Mouse (Mus musculus): ENCODE measurements at regions not wholly inside any gene's neighbourhood (a gene's known extent, or its start where the extent isn't known, plus 50 kb on each side); places are given as distances from the start of the nearest gene placed in this dataset.

DNA sequence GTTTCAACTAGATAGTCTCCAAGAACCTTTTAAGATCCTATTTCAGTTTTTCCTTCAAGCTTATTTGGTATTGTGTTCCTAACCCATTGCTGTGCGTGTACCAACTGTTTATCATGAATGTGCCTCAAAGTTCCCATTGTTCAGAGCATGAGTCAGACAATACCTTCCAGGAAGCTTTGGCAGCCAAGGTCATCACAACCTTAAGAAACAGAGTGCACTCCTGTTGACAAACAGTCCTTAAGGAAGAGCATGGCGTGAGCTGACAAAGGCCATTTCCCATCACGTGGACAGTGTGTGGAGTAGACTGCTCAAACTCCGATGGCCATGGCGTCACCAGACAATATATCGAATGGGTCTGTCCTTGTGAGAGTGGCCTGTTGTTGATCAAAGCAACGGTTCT is 96.9 kb upstream of the Zfp703 start:
- DNase-seq (ENCODE audit: low spot score in 2 of 2), result no peak

GRCm38 (mm10) chr8:26881268-26882120 is 95.6 kb upstream of the Zfp703 start:
- DNase-seq (ENCODE audit: low spot score in 2 of 2), result no peak

DNA sequence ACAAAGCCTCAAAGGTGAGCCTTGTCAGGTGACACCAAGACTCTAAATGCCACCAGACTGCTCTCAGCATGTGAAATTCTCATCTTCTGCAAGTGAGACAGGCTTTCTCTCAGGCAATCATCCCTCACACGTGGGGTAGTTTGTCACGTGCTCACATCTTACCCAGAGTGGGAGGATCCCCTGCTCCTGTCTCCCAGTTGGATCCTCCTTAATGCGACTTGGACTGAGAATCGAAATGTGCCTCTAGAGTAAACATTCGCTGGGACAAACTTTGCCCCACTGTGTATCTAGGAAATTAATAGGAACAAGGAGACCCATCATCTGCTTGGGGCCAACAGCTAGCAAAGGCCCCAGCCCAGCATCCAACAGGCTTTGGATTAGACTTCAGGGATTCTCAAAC is 94.5 kb upstream of the Zfp703 start:
- DNase-seq (ENCODE audit: low spot score in 2 of 2), result no peak

GRCm38 (mm10) chr8:26883285-26883684 is 93.8 kb upstream of the Zfp703 start:
- DNase-seq (ENCODE audit: low spot score in 2 of 2), result no peak

DNA sequence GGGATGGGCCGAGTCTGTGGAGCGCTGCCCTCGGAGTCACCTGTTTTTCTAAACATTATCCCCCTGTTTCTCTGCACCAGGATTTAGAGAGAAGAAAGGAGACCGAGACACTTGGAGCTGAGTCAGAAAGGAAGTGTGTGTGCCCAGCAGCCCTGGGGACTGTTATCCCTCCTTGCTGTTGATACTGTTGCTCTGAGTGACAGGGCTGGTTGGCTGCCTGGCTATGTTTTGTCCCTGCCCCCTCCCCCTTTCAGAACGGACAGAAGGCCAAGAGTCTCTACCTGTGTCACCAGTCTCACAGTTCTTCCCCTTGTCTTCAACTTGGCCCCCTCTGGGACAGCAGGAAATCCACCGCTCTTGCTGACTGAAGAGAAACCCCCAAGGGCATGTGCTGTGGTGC is 93.4 kb upstream of the Zfp703 start:
- DNase-seq (ENCODE audit: low spot score in 2 of 2), result no peak

- no peak for DNase-seq (ENCODE audit: low spot score in 2 of 2)
Measured at GRCm38 (mm10) chr8:26884350-26884749, 92.8 kb upstream of the Zfp703 start.

DNA sequence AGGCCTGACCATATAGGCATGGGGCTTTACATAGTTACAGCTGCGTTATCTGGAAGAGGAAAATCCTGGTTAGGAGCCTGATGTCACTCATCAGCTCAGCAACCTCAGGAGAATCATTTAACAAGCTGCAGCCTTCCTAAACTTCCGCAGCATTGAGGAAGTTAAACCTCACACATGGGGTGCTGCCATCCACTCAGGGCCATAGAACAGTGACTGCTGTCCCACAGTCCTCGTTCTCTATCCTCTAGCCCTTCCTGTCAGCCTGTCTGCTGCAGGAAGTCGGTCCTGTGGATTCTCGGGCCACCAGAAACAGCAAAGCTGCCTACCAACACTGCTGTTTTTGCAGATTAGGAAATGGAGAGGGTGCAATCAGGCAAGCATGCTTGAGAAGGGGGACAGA is 91.8 kb upstream of the Zfp703 start:
- DNase-seq (ENCODE audit: low spot score in 2 of 2), result no peak

DNA sequence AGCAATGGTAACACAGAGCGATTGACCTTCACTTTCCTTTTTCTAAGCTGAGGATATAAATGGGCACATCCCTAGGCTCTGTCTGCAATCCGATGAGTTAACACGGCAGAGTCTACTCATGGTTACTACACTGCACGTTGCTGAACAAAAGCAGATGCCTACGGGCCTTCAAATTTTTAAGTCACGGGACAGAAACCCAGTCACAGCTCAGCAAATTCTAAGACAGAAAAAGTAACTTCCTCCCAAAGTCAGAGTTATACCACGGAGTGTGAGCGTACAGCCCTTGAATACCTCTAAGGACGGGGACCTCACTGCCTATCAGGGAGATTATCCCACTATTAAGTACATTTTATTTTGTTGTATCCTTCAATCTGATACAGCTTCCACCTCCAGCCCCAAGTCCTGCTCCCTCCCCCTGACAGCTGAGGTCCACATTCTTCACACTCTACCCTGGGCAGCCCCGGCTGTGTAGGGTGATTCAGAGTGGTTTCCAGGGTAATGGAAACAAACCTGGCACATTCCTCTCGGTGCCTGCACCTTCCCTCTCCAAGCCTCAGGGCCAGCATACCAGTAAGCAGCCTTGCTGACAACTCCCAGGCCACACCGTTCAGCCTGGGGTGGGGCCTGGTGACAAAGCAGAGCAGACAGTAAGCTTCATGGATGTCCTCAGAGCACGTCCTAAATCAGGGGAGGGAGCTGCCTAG is 90.2 kb upstream of the Zfp703 start:
- DNase-seq (ENCODE audit: low spot score in 2 of 2), result no peak

DNA sequence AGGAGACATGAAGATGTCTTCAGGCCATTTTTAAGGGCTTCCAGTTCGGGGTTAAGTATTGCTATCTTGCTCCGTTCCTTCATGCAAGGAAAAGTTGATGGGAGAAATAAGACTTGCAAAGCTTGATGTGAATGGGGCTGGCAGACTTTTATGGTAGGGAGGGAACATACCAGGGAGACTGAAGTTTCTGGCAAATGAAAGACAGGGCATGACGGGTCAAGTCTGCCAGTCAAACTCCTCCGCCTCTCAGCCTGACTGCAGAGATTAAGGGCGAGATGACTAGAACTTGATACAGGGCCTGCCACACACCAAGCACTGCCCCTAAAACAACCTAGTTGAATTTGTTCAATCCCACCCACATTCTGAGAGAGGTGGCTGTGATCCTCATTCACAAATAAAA is 89.6 kb upstream of the Zfp703 start:
- DNase-seq (ENCODE audit: low spot score in 2 of 2), result no peak

- DNase-seq (ENCODE audit: low spot score in 2 of 2), result no peak
Measured at GRCm38 (mm10) chr8:26888050-26888449, 89.1 kb upstream of the Zfp703 start.

DNA sequence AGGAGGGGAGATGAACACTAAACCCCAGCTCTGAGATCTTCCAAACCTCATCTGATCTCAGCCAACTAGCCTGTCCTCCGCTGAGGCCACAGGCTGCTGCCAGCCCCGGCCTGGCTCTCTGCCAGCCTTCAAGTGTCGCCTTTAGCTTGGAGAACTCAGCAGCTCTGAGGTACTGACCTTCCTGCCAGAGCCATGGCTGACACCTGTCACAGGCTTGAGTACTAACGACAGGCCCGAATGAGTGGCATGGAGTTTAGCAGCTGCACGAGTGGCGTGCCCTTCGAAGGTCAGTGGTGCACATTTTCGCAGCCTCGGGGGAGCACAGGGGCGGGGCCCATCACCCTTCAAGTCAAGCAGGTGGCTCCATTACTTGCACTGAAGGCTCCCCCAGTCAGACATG is 85.2 kb upstream of the Zfp703 start:
- no peak for DNase-seq (ENCODE audit: low spot score in 2 of 2)

DNA sequence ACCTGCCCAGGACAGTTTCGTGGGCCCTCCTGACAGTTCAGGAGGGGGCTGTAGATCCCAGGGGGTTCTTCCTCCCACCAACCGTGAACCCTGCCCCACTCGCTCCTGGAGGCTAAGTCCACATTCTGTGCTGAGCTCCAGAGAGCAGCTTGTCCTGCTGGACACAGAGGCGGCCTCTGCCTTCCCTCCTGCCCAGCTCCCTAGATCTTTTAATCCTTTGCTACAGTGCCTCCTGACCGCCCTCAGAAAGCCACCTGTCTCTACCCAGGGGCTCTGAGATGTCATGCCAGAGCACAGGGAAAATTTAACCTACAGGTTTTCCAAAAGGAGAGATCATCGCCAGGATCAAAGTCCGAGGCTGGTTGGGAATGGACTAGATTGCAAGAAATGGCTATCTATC is 84.7 kb upstream of the Zfp703 start:
- no peak for DNase-seq (ENCODE audit: low spot score in 2 of 2)

DNA sequence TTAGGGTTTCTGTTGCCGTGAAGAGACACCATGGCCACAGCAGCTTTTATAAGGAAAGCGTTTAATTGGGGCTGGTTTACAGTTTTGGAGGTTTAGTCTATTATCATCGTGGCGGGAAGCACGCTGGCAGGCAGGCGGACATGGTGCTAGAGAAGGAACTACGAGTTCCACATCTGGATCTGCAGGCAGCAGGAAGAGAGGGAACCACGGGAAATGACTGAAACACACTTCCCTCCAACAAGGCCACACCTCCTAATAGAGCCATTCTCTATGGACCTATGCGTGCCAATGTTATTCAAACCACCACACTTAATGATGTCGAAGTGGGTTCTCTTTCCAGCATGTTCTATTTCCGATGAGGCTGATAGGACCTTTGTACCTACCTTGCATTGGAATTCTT is 81.3 kb upstream of the Zfp703 start:
- no peak for DNase-seq (ENCODE audit: low spot score in 2 of 2)

GRCm38 (mm10) chr8:26903289-26903688 is 73.8 kb upstream of the Zfp703 start:
- no peak for DNase-seq (ENCODE audit: low spot score in 2 of 2)

DNA sequence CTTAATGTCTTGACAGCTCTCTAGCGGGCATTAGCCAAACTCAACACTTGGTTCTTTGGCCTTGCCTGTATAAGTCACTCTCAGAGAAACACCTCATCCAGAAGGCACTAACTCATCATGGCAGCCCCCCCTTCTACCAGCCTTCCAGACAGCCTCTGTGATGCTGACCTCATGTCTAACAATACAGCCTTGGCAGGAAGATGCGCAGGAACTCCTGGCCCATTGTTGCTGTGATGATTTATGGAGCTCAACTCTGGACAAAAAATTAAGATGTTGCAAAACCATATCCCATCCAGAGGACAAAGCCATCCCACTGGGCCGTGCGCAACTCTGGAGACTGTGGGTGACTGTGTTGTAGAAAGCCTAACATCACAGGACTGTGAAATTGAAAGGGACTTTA is 70.9 kb upstream of the Zfp703 start:
- DNase-seq (ENCODE audit: low spot score in 2 of 2), result no peak

- peak in 1 of 2 experiments; percentile 13 for DNase-seq (ENCODE audit: low spot score in 2 of 2)
Measured at GRCm38 (mm10) chr8:26907347-26908170, 69.6 kb upstream of the Zfp703 start.

GRCm38 (mm10) chr8:26910186-26910585 is 66.9 kb upstream of the Zfp703 start:
- no peak for DNase-seq (ENCODE audit: low spot score in 2 of 2)

DNA sequence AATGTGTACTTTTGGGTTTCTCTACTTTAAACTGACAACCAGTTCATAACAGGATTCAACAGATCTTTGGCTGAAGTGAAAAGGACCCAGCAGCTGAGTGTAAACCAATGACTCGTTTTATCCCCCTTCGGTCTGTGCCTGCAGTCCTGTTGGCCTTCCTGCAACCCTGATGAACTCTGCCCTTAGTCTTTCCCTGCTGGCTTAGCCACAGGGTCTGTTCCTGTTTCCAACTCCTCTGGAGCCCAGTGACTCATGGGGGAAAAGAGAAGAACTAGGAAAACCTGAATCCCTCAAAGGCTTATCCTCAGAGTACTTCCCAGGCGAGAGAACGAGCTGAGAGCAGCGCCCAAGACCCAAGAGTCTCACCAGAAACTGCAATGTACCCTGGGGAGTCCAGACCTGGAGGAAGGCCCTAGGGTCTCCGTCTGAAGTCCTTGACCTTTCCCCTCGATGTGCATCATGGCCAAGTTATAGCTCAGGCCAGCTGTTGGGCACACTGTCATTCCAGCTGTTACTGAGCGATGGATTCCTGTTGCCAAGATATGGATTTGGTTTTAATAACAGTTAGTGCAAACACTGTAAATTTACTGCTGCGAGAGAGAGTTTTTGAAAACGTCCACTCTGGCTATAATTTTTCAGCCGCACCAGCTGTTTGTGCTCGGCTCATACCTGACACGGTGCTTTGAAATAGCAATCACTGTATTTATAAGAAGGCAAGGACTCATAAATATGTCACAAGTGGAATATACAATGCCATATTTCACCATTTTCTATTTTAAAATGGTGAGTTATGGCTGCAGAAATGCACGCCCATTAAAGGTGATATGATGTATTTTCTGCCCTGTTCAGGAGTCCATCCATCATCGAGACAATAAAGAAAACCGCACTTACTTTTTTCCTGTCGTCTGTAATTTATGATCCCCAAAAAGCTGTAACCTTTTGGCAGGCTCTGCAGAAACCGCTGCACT is 63.3 kb upstream of the Zfp703 start:
- no peak for DNase-seq (ENCODE audit: low spot score in 2 of 2)

DNA sequence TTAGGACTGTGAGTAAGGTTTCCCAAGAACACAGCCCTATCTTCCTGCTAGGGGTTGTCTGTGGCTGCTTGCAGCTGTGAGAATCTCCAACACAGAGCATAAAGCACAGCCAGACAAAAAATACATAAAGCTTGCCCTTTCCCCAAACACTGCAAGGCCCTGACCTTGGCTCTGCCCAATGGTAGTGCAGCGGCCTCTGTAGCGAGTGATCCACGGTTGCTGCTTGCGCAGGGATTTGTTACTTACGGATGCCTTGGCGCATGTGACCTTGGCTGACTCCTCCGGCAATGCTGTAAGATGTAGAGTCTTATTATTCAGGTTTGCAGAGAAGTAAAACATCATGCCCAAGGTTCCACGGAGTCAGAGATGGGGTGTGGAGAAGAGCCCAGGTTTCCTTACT is 61.4 kb upstream of the Zfp703 start:
- DNase-seq (ENCODE audit: low spot score in 2 of 2), result no peak

DNA sequence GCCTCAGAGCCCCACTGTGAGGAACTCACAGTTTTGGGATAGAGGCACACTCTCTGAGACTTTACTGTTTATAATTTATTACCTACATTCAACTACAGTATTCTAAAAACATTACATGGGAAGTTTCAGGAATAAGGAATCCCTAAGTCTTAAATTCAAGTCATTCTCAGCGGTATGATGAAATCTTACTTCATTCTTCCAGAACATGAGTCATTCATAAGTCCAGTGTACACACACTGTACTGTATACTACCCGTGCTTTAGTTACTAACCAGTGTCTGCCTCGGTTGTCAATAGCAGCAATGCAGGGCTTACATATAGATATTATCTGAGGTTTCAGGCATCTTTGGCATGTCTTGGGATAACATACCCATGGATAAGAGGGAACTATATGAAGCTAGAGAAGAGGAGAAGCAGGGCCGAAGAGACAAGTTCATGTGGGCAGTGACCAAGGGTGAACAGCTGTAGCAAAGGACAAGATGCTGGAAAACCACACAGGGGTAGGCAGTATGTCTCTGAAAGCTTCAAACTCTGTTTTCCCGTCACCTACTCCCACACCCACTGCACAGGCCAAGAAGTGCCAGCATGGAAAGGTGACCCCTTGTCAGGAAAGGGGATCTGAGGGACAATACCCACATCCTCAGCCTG is 55.5 kb upstream of the Zfp703 start:
- DNase-seq (ENCODE audit: low spot score in 2 of 2), result no peak

GRCm38 (mm10) chr8:26922178-26922540 is 55.0 kb upstream of the Zfp703 start:
- DNase-seq (ENCODE audit: low spot score in 2 of 2), result no peak
